Mouse (Mus musculus) midbrain, embryonic 10.5 days (tissue): ENCODE data around the gene Rad50. TPM values are rescaled to one million over a fixed set of nuclear protein-coding genes. Genes with fewer than 3 reads are reported as not detected.

Source experiments
- DNase-seq: peaks from one replicate; pipeline ENCODE4 v3.0.0-alpha.2; 2017; ENCODE audit warnings: low spot score
- H3K27ac ChIP-seq: fragments of 300-500 bp; sonication (generic); replicated peaks from 2 replicates; pipeline ENCODE4 v1.5.1; 2016; ENCODE audit warnings: mild to moderate bottlenecking
- H3K27me3 ChIP-seq: fragments of 300-500 bp; sonication (generic); 2 replicates; pipeline ENCODE4 v1.6.1; 2016; ENCODE audit warnings: low read depth, mild to moderate bottlenecking; ENCODE audit not compliant: poor library complexity, severe bottlenecking
- H3K36me3 ChIP-seq: fragments of 300-500 bp; sonication (generic); 2 replicates; pipeline ENCODE4 v1.6.1; 2016; ENCODE audit warnings: mild to moderate bottlenecking, moderate library complexity
- H3K4me1 ChIP-seq: fragments of 300-500 bp; sonication (generic); 2 replicates; pipeline ENCODE4 v1.6.1; 2016
- H3K4me3 ChIP-seq: fragments of 300-500 bp; sonication (generic); 2 replicates; pipeline ENCODE4 v1.5.1; 2016; ENCODE audit warnings: mild to moderate bottlenecking, moderate library complexity
- H3K9me3 ChIP-seq: fragments of 300-500 bp; sonication (generic); replicated peaks from 2 replicates; pipeline ENCODE4 v1.6.1; 2016; ENCODE audit warnings: mild to moderate bottlenecking
- WGBS: fragments of 180-500 bp; shearing (Covaris S2); methylation state at CpG from one replicate; pipeline ENCODE4 v1.1.7; 2016; 5-methylcytosine and 5-hydroxymethylcytosine counted together
- polyA plus RNA-seq: library from polyadenylated mRNA; unstranded; fragments of >200 nt; fragmentation: Nextera tagmentation; extraction: Ambion mirVana; gene quantifications from 2 replicates; pipeline ENCODE4 v1.2.1, GENCODE M21; 2016

The Rad50 gene
- polyA plus RNA-seq, 1 experiment from 2014 or later = 21.2 TPM

DNA sequence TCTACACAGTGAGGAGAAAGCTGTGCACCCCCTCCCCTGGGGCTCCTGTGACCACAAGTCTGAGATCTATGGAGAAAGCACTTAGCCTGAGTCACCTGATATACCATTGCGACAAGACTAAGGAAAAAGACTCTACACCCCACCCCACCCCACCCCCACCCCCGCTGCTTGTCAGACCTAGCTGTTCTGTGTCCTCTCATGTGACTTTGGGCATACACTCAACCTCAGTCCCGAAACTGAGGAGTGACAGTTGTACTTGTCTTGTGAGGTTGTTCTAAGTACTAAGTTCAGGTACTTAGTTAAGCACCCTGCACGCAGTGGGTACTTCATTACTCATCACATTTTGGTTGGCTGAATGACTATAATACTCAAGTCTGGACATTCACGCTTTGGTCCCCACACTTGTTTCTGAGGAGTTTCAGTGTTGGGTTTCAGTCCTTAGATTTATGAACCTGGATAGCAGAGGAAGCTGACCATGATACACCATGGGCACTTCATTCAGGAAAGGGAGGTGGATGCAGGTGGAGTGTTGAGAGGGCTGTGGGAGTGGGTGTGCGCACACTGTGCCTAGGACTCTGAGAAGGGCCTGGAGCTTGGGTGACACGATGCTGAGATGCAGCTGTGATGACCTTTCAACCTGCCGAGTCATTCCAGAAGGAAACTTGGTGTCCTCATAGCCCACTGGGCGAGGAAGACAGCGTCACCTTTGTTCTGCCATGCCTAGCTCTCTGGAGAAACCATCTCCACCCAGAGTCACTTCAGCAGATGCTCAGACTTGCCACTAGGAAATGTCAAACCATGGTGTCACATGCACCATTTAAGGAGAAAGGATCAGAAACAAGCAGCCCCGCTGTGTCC, 85.3 kb downstream of the Rad50 start:
- Histone ChIP-seq H3K36me3 (no peaks in the 10 kb centered on the region), H3K27ac (no peak overlapping the region), H3K9me3 (no peaks in the 10 kb centered on the region), H3K4me1 (peaks cover 6% of the 10 kb centered on the region), H3K27me3 (no peaks in the 10 kb centered on the region), H3K4me3 (no peak overlapping the region)
- DNase-seq = no peak
- 92% methylated on average over 11 of the region's 11 CpGs for WGBS

DNA sequence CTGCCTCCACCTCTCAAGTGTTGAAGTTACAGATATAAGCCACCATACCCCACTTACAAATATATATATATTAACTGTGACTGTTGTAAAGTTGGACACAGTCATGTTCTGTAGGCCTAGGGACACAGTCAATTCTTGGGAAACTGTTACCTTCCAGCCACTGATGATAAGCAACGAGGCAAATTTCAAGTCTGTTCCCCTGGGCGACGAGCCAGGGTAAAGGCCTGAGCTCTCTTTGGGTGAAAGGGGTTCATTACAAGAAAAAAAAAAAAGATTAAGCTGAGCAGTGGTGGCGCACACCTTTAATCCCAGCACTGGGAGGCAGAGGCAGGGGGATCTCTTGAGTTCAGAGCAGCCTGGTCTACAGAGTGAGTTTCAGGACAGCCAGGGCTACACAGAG, 87.0 kb downstream of the Rad50 start:
- Histone ChIP-seq H3K4me1 (peaks cover 8% of the 10 kb centered on the region), H3K27ac (no peak overlapping the region), H3K4me3 (no peak overlapping the region), H3K36me3 (no peaks in the 10 kb centered on the region), H3K27me3 (no peaks in the 10 kb centered on the region), H3K9me3 (no peaks in the 10 kb centered on the region)
- WGBS = 92% methylated on average over 4 of the region's 4 CpGs
- no peak for DNase-seq

DNA sequence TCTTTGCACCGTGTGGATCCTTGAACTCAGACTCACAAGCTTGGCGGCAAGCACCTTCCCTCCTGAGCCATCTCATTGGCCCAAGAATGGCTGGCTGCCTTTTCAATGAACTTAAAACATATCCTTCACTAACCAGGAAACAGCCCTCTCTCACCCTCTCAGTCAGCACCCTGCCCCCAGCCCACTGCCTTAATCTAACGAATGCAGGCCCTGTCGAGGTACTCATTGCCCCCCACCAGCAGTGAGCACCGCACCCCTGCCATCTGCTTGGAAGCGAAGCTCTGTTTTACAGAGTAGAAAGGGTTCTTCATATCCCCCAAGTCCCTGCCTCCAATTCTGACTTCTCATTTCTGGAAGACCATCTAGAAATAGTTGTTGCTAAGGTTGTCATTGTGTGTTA, 87.7 kb downstream of the Rad50 start:
- Histone ChIP-seq H3K4me1 (peaks cover 8% of the 10 kb centered on the region), H3K4me3 (no peak overlapping the region), H3K9me3 (no peaks in the 10 kb centered on the region), H3K27me3 (no peaks in the 10 kb centered on the region), H3K27ac (no peak overlapping the region), H3K36me3 (no peaks in the 10 kb centered on the region)
- WGBS = 76% methylated on average over 6 of the region's 6 CpGs
- no peak for DNase-seq

DNA sequence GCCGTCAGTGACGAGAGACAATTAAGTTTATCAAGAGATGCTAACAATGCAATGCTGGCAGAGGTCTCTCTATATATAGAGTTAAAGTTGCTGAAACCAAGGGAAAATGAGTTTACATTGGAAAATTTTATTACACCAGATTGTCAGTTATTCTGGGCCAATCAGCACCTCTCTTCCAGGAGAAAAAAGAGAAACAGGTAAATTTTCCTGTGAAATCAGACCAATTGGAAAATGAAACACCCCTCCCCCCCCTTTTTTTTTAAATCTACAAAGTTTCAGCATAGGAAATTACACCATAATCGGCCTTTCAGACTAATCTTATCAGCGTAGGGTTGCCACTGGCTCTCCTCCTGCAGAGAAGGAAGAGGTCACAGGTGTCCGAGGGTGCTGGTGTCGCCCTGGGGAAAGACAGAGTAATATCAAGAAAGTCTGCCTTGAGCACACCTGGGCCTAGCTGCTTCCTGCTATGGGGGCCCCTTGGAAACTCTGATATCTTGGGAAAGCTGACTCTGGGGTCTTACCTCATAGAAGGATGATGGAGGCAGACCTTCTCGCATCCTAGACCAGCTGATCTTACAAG, 88.4 kb downstream of the Rad50 start, which contains the start of gene Il4:
Gene Il4 (minus strand): TSS at position 51 of the 580 bp plus-strand sequence.
- H3K36me3 ChIP-seq = no peaks in the 10 kb centered on the region
- H3K4me1 ChIP-seq = peaks cover 8% of the 10 kb centered on the region
- H3K27ac ChIP-seq = no peak within 1 kb of the TSS
- 87% methylated on average over 7 of the region's 7 CpGs for WGBS
- no peak within 1 kb of the TSS for H3K4me3 ChIP-seq
- no peaks in the 10 kb centered on the region for H3K27me3 ChIP-seq
- no peaks in the 10 kb centered on the region for H3K9me3 ChIP-seq
- no peak for DNase-seq

DNA sequence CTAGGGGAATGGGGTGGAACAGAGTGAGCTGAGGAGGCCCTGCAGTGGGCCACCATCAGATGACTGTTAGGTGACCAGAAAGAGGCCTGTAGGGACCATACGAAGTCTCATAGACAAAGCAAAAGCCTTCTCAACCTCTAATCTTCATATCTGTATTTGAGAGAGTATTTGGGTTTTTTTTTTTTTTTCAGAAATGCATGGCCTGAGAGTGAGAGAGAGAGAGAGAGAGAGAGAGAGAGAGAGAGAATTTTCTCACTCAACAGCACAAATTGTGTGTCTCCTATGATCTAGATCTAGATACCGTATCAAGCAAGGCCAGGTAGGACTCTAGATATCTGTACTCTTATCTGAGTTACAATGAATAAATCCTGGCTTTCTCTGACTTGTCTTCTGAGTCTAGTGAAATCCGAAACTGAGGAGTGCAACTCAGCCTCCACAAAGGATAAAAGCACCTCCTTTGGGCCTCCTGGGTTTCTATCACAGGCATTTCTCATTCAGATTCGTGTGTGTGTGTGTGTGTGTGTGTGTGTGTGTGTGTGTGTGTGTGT, 89.5 kb downstream of the Rad50 start:
- no peaks in the 10 kb centered on the region for H3K27me3 ChIP-seq
- H3K9me3 ChIP-seq = no peaks in the 10 kb centered on the region
- no peak for DNase-seq
- peaks cover 8% of the 10 kb centered on the region for H3K4me1 ChIP-seq
- H3K27ac ChIP-seq = no peak overlapping the region
- no peak overlapping the region for H3K4me3 ChIP-seq
- 73% methylated on average over 4 of the region's 4 CpGs for WGBS
- no peaks in the 10 kb centered on the region for H3K36me3 ChIP-seq

DNA sequence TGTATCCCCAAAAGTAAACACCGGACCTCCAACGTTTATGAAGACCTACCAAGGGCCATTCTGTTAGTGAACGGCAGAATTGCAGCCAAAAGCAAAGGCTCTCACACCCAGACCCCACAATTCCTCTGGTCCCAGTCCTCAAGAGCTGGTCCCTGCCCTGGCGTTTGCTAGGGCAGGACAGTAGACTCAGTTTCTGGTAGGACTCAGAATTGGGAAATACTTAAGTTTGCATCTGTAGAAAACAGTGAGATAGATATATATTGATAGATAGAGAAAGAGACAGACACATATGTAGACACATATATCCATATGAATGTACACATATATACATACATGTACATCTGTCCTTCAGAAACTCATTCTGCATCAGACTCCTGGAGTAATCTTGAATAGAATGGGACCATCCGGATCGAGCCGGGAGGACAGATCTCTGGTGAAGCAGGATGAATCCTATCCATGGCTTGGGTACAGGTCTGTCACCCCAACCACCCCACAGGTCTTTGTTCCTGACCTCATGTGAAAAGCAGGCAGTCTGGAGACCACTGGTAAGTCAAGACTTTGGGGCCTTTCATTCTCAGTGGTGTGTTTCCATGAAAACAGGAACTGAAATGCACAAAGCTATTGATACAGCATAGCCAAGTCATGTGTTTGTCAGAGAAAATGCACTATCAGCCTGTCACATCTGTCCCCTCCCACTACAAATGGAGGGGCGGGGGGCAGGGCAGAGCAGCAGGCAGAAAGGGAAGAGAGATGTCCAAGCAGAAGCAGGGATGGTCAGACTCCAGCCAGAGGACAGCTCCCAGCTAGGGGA, 90.2 kb downstream of the Rad50 start:
- no peak overlapping the region for H3K27ac ChIP-seq
- no peaks in the 10 kb centered on the region for H3K36me3 ChIP-seq
- no peak for DNase-seq
- H3K4me3 ChIP-seq = no peak overlapping the region
- no peaks in the 10 kb centered on the region for H3K27me3 ChIP-seq
- no peaks in the 10 kb centered on the region for H3K9me3 ChIP-seq
- WGBS = 86% methylated on average over 8 of the region's 8 CpGs
- H3K4me1 ChIP-seq = peaks cover 8% of the 10 kb centered on the region

DNA sequence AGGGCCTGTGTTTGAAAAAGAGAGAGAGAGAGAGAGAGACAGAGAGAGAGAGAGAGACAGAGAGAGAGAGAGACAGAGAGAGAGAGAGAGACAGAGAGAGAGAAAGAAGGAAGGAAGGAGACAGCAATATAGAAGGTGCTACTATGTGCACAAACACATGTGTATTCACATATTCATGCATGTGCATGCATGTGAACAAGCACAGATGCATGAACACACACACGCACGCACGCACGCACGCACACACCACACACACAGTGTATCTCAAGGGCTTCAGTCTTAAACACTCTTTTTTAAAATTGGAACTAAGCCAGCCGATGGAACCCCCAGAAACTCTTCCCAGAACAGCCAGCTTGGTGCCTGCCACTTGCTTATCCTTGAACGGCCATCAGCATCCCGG, 91.5 kb downstream of the Rad50 start:
- Histone ChIP-seq H3K36me3 (no peaks in the 10 kb centered on the region), H3K27me3 (no peaks in the 10 kb centered on the region), H3K9me3 (no peaks in the 10 kb centered on the region; the same call in 1 of the 2 replicates), H3K4me3 (no peak overlapping the region), H3K4me1 (peaks cover 8% of the 10 kb centered on the region), H3K27ac (no peak overlapping the region)
- no peak for DNase-seq
- WGBS = 96% methylated on average over 8 of the region's 8 CpGs

DNA sequence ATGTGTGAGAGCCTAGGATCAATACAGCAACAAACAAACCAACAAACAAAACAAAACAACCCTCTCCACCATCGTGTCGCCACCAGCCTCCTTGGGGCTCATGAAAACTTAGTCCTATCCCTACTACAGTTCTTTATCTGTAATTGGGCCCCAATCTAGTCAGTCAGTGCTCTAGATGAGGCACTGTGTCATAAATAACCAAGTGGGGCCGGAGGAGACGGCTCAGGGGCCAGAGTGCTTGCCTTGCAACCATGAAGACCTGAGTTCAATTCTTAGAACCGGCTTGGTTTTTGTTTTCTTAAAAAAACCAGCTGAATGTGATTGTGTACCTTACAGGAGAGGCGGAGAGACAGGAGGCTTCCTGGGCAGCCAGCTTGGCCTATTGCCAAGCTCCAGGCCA, 91.9 kb downstream of the Rad50 start:
- WGBS = 88% methylated on average over 6 of the region's 6 CpGs
- no peaks in the 10 kb centered on the region for H3K27me3 ChIP-seq
- H3K4me3 ChIP-seq = no peak overlapping the region
- H3K27ac ChIP-seq = no peak overlapping the region
- no peaks in the 10 kb centered on the region for H3K36me3 ChIP-seq
- peaks cover 8% of the 10 kb centered on the region for H3K4me1 ChIP-seq
- no peak for DNase-seq
- H3K9me3 ChIP-seq = no peaks in the 10 kb centered on the region; the same call in 1 of the 2 replicates

DNA sequence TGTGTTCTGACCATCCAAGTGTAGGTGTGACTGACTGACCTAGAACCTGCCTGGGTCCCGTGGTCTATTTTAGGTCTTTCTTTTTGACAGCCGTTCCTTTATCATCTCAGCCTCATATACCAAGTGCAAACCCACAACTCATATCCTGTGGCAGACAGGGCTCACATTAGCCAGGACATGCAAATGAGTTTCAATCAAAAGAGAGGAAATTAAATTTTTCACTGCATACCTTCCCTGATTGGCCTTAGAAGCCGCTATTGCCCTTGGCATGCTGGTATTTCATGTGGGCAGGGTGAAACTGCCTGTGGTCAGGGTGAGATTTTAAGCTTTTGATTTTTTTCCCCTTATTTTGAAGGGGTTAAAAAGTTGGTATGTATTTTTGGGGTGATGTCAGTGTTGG, 97.4 kb downstream of the Rad50 start:
- Histone ChIP-seq H3K9me3 (no peaks in the 10 kb centered on the region; the same call in 1 of the 2 replicates), H3K27ac (no peak overlapping the region), H3K4me1 (peaks cover 15% of the 10 kb centered on the region), H3K27me3 (no peaks in the 10 kb centered on the region), H3K4me3 (no peak overlapping the region), H3K36me3 (no peaks in the 10 kb centered on the region)
- WGBS = 87% methylated on average over 3 of the region's 3 CpGs
- no peak for DNase-seq

DNA sequence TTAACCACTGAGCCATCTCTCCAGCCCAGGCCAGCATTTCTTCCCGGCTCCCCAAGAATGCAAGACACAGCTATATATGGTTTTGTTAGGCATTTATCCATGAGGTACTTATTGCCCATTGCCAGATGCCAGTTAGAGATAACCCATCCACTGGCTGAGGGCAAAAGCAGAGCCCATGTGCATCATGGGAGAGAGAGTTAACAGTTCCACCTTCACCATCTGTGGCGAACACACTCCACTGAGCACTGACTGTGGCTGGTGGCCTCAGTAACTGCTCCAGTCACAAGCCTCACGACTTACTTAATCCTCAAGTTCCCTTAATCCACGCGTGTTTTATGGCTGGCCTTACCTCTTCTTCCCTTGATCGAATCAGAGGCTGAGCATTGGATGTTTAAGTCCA, 97.9 kb downstream of the Rad50 start:
- no peak for DNase-seq
- 79% methylated on average over 6 of the region's 6 CpGs for WGBS
- Histone ChIP-seq H3K4me3 (no peak overlapping the region), H3K27me3 (no peaks in the 10 kb centered on the region), H3K36me3 (no peaks in the 10 kb centered on the region), H3K4me1 (peaks cover 15% of the 10 kb centered on the region), H3K27ac (no peak overlapping the region), H3K9me3 (no peaks in the 10 kb centered on the region; the same call in 1 of the 2 replicates)

DNA sequence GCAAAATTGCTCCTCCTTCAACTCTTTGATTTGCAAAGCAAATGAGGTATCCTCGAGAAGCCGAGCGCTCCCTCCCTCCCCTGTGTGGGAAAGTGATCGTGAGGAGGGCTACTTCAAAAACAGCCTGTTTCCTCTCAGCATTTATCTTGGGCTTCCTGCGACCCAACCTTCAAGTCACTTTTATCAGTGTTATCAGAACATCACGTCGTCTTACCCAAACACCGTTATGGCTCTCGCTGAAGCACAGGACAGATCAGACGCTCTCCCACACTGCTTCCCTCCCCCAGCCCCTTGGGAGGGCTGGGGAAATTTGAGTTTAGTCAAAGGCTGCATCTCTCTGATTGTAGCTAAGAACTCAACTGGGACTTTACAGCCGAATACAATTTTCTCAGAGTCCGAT, 101.5 kb downstream of the Rad50 start:
- Histone ChIP-seq H3K9me3 (no peaks in the 10 kb centered on the region), H3K27me3 (no peaks in the 10 kb centered on the region), H3K36me3 (peaks cover 11% of the 10 kb centered on the region), H3K4me1 (peaks cover 15% of the 10 kb centered on the region), H3K27ac (no peak overlapping the region), H3K4me3 (peak overlapping the region; percentile 27; the same call in 1 of the 2 replicates)
- WGBS = 9% methylated on average over 12 of the region's 12 CpGs
- DNase-seq = no peak

DNA sequence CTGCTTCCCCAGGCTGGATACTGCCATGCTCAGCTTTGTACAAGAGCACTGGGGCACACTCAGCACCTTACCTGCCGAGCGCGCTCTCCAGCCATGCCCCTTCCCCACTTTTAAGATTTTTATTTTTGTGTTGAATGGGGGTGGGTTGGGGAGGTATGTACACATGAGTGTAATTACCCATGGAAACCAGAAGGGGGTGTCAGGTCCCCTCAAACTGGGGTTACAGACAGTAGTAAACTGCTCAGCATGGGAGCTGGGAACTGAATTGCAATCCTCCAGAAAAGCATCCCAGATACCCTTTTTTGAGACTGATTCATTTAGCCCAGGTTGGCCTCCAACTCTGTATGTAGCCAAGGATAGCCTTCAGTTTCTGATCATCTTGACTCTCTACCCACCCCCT, 102.1 kb downstream of the Rad50 start:
- Histone ChIP-seq H3K27me3 (no peaks in the 10 kb centered on the region), H3K4me3 (no peak overlapping the region), H3K36me3 (peaks cover 16% of the 10 kb centered on the region), H3K4me1 (peaks cover 15% of the 10 kb centered on the region), H3K27ac (no peak overlapping the region), H3K9me3 (no peaks in the 10 kb centered on the region)
- 95% methylated on average over 3 of the region's 3 CpGs for WGBS
- no peak for DNase-seq
